Mouse (Mus musculus) c-Kit-positive CD71-positive TER-119-negative erythroid progenitor cells, embryonic 14.5 days (primary cell): ENCODE measurements around the gene Fam222b.

Source experiments
- DNase-seq: peaks from one replicate; pipeline ENCODE4 v3.0.0-alpha.2; 2013; ENCODE audit warnings: low read depth

Gene Fam222b

DNA sequence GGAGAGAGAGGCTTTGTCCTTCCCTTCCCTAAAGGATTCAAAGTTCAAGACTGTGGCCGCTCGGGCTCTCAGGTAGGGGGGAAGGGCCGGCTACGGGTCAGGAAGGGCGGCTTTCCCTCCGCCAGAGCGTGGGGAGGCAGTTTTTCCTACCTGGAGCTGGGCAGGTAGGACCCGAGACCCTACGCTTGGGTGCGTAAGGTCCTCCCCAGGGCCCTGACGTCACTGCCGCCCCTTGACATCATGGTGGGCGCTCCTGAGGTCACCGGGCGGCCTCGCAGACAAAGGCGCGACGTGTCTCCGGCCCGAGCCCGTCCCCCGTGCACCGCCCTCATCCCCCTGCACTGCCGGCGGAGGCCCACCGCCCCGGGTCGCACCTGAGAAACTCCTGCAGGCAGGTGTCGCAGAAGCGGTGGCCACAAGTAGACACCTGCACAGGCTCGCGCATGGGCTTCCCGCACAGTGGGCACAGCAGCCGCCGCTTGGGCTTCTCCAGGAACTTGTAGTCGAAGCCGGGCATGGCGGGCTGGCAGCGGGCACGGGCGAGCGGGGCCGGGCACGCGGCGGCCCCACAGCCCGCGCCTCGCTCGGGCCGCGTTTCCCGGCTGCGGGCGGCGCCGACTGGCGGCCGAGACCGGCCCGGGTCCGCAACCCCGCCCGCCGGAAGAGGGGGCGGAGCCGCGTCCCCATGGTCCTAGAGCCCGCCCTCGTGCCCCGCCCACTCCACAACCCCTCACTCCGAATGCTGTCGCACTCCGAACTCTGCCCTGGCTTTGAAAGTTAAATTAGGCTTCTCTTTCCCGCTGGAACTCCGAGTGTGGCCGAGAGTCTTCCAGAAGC, 70.7 kb downstream of the Fam222b start, which contains the start of gene Traf4:
Traf4 (minus strand) TSS at position 666 of the 837 bp plus-strand sequence.
- DNase-seq, result peak; percentile 74

- DNase-seq, result no peak
Measured at GRCm38 (mm10) chr11:78165761-78166109, 71.3 kb downstream of the Fam222b start.

DNA sequence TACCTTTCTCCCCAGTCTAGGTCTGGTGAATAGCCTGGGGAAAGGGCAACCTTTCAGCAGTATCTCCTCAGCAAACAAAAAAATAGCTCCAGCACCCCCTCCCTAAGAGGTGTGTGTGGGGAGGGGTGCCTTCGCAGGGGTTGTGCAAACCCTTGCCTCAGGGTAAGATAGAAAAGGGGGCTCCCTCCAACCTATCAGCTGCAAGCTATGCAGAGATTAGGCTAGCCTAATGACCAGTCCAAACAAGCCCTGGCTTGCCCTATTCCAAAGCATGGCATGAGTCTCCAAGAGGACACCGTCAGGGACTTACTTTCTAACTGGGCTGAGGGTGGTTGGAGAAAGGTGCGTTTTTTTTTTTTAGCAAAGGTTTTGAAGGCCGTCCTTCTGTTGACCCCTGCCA, 71.7 kb downstream of the Fam222b start:
- DNase-seq, result no peak

DNA sequence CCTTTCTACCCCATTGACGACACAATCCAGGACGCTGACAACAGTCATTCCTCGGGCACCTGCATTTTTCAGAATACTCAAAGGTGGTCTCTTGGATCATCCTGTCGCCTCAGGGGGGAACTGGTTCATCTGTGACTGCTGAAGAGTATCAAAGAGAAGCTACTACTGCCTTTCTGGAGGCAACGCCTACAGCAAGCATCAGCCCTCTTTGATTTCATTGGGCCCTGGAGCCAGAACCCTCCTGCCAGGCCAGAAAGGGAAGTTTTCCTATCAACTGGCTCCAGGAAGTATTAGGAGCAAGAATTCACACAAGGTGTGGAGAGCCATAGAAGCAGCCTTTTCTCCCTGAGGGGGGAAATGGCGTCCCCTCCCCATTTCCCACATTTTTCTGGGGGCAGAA, 72.2 kb downstream of the Fam222b start:
- no peak for DNase-seq

DNA sequence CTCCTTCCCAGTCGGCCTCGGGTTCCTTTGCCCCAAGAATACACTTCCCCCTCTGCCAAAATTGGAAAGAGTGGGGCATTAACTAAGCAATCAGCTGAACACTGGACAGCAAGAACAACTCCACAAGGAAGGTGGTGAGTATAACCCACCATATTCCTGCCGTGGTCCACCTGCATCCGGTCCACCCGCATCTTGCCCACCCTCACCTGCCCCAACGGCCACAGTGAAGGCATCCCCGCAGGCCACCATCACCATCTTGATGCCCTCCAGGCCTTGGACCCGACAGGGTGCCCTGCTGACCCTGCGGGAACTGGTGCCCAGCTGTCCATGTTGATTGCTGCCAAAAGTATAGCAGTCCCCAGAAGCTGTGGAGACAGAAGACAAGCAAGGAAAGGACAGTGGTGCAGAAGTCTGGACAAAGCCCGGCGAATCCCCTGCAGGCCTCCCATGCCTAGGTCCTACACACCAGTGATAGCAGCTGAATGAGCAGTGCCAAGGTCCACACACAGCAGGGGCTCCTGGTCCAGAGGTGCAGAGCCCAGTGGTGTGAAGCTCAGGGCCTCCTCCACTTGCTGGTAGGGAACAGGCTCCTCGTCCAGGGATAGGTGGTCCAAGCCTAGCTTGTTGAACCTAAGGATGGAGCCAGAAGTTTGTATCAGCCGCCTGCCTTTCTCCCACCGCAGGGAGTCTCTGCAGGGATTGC, 72.9 kb downstream of the Fam222b start:
- DNase-seq, result no peak

- peak; percentile 71 for DNase-seq
Measured at GRCm38 (mm10) chr11:78168541-78169468, 74.3 kb downstream of the Fam222b start.

DNA sequence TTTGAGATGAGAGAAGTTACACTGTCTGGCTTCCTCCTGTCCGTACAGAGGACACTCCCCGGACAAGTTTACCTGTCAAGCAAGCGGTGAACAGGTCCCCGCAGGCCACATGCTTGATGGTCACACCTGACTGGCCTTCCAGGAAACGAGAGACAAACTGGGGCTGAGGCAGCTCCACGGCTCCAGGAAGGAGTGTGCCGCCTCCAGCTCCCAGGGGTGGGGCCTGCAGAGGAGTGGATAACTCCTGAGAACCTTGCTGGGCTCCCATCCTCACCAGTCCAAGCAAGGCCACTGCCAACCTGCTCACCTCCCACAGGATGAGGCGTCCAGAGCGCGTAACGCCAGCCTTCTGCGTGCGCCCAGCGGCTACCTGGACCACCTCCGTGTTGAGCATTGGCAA, 75.8 kb downstream of the Fam222b start:
- no peak for DNase-seq

DNA sequence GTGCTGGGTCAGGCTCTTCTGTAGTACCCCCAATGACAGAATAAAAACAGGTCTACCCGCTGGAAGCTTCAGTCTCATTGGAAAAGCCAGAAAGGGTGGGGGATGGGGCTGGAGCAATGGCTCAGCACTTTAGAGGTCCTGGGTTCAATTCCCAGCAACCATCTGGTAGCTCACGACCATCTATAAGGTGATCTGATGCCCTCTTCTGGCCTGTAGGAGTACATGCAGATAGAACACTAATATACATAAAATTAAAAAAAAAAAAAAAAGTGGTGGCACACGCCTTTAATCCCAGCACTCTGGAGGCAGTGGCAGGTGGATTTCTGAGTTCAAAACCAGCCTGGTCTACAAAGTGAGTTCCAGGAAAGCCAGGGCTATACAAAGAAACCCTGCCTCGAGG, 76.9 kb downstream of the Fam222b start:
- no peak for DNase-seq

- no peak for DNase-seq
Measured at GRCm38 (mm10) chr11:78172034-78172747, 77.7 kb downstream of the Fam222b start.

DNA sequence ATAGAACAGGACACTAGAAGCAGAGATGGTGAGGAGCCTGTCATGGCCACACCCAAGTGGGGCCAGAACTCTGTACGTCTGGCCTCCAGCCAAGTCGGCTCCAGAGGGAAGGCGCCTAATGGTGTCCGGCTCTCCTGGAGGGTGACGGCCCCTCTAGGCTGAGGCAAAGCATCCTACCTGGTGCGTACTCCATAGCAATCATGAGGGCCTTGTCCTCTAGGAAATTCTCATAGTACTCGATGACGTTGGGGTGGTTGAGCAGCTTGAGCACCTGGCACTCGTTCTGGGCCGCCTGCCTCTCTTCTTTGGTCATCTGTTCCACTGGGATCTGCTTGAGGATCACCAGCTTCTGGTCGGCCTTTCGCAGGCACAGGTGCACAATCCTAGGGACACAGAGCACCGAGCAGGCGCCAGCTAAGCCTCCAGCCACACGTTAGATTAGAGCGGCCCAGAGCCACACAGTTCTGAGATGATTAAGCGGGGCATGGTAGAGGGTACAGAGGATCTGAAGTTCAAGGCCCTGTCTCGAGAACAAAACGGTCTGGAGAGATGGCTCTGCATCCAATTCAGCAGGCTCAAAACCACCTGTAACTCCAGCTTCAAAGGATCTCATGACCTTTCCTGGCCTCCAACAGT, 78.4 kb downstream of the Fam222b start:
- no peak for DNase-seq

- DNase-seq, result no peak
Measured at GRCm38 (mm10) chr11:78174506-78174905, 80.0 kb downstream of the Fam222b start.

GRCm38 (mm10) chr11:78175771-78176401, 81.4 kb downstream of the Fam222b start:
- no peak for DNase-seq

GRCm38 (mm10) chr11:78176402-78176862, 82.0 kb downstream of the Fam222b start, which contains the start of the genes Nek8 and Tlcd1:
TSS of gene Nek8 (minus strand) at chr11:78176675.
TSS of gene Tlcd1 (plus strand) at chr11:78176711.
- peak; percentile 95 for DNase-seq

- DNase-seq, result peak; percentile 67
Measured at GRCm38 (mm10) chr11:78176905-78177331, 82.5 kb downstream of the Fam222b start.

- DNase-seq, result peak; percentile 50
Measured at GRCm38 (mm10) chr11:78177437-78177836, 83.0 kb downstream of the Fam222b start.

DNA sequence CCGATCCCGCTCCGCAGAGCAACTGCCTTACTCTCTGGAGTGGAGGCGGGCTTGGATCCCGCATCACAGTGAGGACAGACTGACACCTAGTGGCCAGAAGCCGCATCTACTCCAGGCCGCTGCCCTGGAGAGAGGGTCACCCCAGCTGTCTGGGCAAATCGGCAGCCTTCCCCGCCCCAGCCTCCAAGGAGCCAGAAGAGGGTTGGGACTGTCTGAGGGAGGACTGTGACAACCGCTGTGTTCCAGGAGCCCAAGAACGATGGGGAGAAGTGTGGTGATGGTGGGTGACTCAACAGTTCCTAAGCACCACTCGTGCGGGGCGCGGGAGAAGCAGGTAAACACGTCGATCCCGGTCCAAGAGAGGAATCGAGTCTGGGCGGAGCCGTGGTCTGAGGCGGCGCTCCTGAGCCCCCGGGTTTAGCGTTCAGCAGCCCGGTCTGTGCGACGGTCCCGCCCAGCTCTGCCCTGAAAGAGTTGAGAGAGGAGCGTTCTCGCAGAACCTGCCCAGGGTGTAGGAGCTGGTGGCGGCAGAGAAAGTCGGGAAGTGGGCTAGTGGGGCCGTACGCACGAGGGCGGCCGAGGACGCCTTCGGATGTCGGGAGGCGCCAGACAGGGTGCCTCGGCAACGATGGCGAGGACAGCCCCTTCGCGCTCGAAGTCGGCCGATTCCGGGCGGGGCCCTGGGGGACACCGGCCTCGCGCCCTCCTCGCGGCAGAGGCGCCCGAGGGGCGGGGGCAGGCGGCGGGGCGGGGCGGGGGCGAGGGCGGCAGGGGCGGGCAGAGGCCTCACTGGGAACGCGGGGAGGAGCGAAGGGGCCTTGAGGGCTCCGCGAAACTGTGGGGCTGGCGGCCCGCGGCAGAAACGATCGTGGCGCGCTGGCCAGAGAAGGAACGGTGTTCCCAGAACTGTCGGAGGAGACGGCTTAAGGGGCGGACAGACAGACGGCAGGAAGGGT, 83.7 kb downstream of the Fam222b start:
- peak; percentile 93 for DNase-seq

GRCm38 (mm10) chr11:78178859-78179437, 84.5 kb downstream of the Fam222b start:
- DNase-seq, result peak; percentile 58

DNA sequence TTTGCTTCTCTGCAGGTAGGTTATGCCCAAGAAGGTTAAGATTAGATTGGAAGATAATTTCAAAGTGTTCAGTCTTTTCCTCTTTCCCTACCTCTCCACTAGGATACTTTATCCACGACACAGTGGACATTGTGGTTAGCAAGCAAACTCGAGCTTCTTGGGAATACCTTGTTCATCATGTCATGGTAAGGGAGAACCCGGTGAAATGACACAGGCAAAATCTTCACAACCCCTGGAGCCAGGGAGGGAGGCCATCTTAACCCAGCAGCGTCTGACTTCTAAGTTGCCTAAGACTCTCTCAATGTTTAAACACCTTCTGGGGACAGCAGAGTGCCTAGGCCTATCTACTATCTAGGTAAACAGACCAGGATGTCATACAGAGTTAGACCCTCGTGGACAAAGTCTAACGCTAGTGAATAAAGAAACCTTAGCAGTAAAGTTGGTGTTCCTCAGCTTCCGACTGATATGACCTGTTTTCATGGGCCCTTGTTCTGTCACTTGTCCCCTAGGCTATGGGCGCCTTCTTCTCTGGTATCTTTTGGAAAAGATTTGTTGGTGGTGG, 85.1 kb downstream of the Fam222b start:
- DNase-seq, result peak; percentile 58
